Mouse (Mus musculus): ENCODE data around the gene Gatad2b. TPM values are rescaled to one million over a fixed set of nuclear protein-coding genes. Genes with fewer than 3 reads are reported as not detected.

The Gatad2b gene
- total and polyA plus RNA-seq, 3 experiments: 8.4 to 22.6 (median 8.9) TPM

DNA sequence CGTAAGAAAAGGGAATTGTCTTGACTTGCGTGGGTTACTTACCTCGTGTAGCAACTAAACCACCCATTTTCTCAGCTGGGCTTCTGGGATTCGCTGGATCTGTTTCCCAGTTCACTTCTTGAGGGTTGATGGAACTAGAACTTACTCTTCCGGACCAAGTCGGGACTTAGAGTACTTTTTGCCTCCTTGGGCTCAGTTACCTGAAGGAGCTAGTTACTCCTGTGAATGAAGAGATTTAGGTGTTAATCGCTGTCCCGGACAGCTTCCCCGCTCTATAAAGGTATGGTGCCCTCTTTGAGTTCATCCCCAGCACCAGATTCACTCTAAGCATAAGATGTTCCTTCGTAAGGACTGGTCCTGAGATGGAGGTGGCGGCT is 1.1 kb downstream of the Gatad2b start:
- TF ChIP-seq CHD2 (IDR thresholded peaks at IDR 0.05; ENCODE audit: low read length) (no peak), ETS1 (conservative IDR thresholded peaks at IDR 0.05; ENCODE audit: low read depth, low read length) (no peak), UBTF (IDR thresholded peaks at IDR 0.05; ENCODE audit: low read depth, low read length) (no peak), MXI1 (IDR thresholded peaks at IDR 0.05; ENCODE audit: low read depth, low read length) (peak; percentile 72), RCOR1 (conservative IDR thresholded peaks at IDR 0.05; ENCODE audit: low read depth, low read length) (no peak), SIN3A (IDR thresholded peaks at IDR 0.05; ENCODE audit: low read length) (peak; percentile 62; the same call in 1 of the 2 replicates), KAT2A (IDR thresholded peaks at IDR 0.05; ENCODE audit: insufficient replicate concordance, low read length) (no peak), MEF2A (IDR thresholded peaks at IDR 0.05; ENCODE audit: borderline replicate concordance, low read depth, low read length) (no peak), JUND (conservative IDR thresholded peaks at IDR 0.05; ENCODE audit: low read depth, low read length) (no peak), PAX5 (IDR thresholded peaks at IDR 0.05; ENCODE audit: low read length) (no peak), NELFE (IDR thresholded peaks at IDR 0.05; ENCODE audit: low read depth, low read length) (no peak), CHD1 (IDR thresholded peaks at IDR 0.05; ENCODE audit: low read depth, low read length) (0 out of 2 replicates have a peak, but pooled peaks have one; percentile 26), GABPA (IDR thresholded peaks at IDR 0.05; ENCODE audit: insufficient replicate concordance, low read depth, low read length) (no peak), TCF12 (IDR thresholded peaks at IDR 0.05; ENCODE audit: low read depth, low read length) (no peak), E2F4 (IDR thresholded peaks at IDR 0.05; ENCODE audit: insufficient replicate concordance, low read depth, low read length) (no peak), JUN (IDR thresholded peaks at IDR 0.05; ENCODE audit: insufficient read depth, low read depth, low read length) (no peak), TBP (conservative IDR thresholded peaks at IDR 0.05; ENCODE audit: low read depth, low read length) (no peak), POLR2AphosphoS2 (IDR thresholded peaks at IDR 0.05; ENCODE audit: low read depth, low read length) (no peak), USF1 (IDR thresholded peaks at IDR 0.05; ENCODE audit: low read depth, low read length) (no peak), IRF4 (IDR thresholded peaks at IDR 0.05; ENCODE audit: low read depth, low read length) (no peak), ZC3H11A (IDR thresholded peaks at IDR 0.05; ENCODE audit: low read depth, low read length) (no peak), USF2 (conservative IDR thresholded peaks at IDR 0.05; ENCODE audit: low read depth, low read length) (no peak), MAX (IDR thresholded peaks at IDR 0.05; ENCODE audit: low read length) (peak; percentile 46; the same call in 1 of the 2 replicates), CTCF (conservative IDR thresholded peaks at IDR 0.05 in 1 of 2, IDR thresholded peaks at IDR 0.05 in 1 of 2; ENCODE audit: low read depth in 2 of 2, low read length in 2 of 2) (no peak), ELF1 (IDR thresholded peaks at IDR 0.05; ENCODE audit: low read depth, low read length) (no peak), BHLHE40 (IDR thresholded peaks at IDR 0.05; ENCODE audit: low read depth, low read length) (no peak), SMC3 (IDR thresholded peaks at IDR 0.05; ENCODE audit: low read depth, low read length) (no peak), MAFK (IDR thresholded peaks at IDR 0.05; ENCODE audit: insufficient replicate concordance, low read length) (no peak), POLR2A (IDR thresholded peaks at IDR 0.05; ENCODE audit: low read depth, low read length) (no peak; the same call in none of the 2 replicates), ZKSCAN1 (IDR thresholded peaks at IDR 0.05; ENCODE audit: borderline replicate concordance, low read depth, low read length) (no peak), EP300 (IDR thresholded peaks at IDR 0.05; ENCODE audit: low read length) (no peak), RAD21 (IDR thresholded peaks at IDR 0.05; ENCODE audit: low read depth, low read length) (no peak), ZMIZ1 (IDR thresholded peaks at IDR 0.05; ENCODE audit: low read depth, low read length) (no peak)
- Histone ChIP-seq H3K4me2 (ENCODE audit: insufficient read depth, low read depth, poor library complexity, severe bottlenecking) (peak overlapping the region; percentile 88), H3K27ac (ENCODE audit: insufficient read depth, low read depth) (0 out of 2 replicates have a peak overlapping the region, but pooled peaks have one; percentile 78), H3K36me3 (replicated peaks in 1 of 2; ENCODE audit: control insufficient read depth in 1 of 2, insufficient read depth in 1 of 2, low read length in 1 of 2) (peaks cover 2 to 15% of the 10 kb centered on the region in 2 experiments), H3K4me3 (replicated peaks in 1 of 3; ENCODE audit: low read depth in 2 of 3, low read length in 2 of 3, poor library complexity in 1 of 3) (peak overlapping the region; percentile 85 to 98 (median 94)), H3K79me2 (replicated peaks; ENCODE audit: control insufficient read depth, extremely low read depth, insufficient read depth, poor library complexity, severe bottlenecking) (peaks cover 56% of the 10 kb centered on the region), H3K4me1 (ENCODE audit: control insufficient read depth in 1 of 2, insufficient read depth in 2 of 2) (peaks cover 6 to 37% of the 10 kb centered on the region in 2 experiments; a peak in 3 of 4 replicates), H3K9me3 (replicated peaks; ENCODE audit: low read length) (no peaks in the 10 kb centered on the region), H3K9ac (ENCODE audit: insufficient read depth, low read depth) (peak overlapping the region; percentile 98), H3K27me3 (replicated peaks) (no peaks in the 10 kb centered on the region)
- DNase-seq (ENCODE audit: extremely low read depth): peak; percentile 27
- in situ Hi-C loops (cut with MboI; ENCODE audit: low pct_ligation_motif_present, low pct_unique_long_range_greater_than_20kb, low sequenced_read_pairs): loop anchor here (10.0 kb wide), 1 partner anchor 81 kb away; no protein-coding TSS in a partner anchor
- dilution Hi-C loops (cut with MboI; ENCODE audit: extremely low pct_ligation_motif_present, extremely low pct_unique_long_range_greater_than_20kb, low sequenced_read_pairs): no loop called here
